Mouse (Mus musculus): ENCODE measurements around the gene Qsox1. TPM values are rescaled to one million over a fixed set of nuclear protein-coding genes. Genes with fewer than 3 reads are reported as not detected.

Gene Qsox1
- total RNA-seq, 1 experiment from 2014 or later = 73.7 TPM

DNA sequence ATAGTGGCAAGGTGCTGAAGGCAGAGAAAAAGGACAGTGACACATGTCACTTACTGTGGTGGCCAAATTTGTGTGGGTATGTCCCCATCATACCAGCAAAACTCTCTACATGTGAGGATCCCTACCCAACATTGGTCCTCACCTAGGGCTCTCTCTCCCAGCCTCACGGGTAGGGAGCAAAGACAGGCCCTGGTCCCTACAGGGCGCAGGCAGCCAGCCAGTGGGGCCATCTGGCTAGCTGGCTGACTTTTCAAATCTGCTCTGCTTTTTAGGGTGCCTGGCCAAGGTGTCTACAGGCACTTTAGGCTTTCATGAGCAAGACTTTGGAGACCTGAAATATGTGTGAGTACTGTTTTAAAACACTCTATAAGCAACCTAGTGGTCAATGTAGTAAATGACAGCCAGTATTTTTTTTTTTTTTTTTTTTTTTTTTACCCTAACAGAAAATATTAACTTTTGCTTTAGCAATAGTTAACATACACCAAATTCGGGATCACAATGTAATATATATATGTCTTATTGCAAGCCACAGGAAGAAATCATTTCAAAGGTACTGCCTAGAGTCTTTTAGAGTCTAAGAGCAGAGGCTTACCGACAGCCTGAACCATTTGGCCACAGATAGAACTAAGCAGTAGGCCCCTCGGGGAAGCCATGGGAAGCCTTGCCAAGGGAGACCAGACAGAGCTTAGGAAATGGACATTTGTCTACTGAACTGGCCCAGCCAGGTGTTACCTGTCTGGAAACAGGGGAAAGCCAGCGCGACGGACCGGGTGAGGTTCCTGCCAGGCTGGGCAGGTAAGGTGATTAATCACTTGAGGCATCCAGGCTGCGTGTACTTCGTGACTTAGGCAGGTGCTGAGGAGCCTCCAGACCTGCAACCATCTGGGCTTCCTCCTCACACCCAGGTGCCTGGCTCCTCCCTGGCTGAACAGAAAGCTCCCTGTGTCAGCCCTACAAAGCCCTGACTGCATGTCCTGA lies 11.4 kb downstream of the Qsox1 start:
- no peak for DNase-seq

DNA sequence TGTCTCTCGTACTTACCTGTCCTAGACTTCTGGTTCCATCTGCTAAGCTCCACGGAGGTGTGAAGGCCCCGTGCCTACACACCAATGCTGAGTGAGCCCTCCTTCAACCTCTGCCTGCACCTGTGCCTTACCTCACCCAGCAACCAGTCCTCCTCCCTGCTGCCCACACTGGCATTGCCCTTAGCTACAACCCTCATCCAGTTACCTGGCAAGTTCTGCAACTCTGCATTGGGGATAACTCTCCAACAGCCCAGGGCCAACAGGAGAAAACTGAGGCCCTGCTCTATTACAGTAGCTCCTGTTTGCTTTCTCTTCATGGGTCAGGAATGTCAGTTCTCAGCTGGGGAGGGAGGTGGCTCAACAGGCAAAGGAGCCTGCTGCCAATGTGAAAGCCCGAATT lies 14.7 kb downstream of the Qsox1 start:
- no peak for DNase-seq

DNA sequence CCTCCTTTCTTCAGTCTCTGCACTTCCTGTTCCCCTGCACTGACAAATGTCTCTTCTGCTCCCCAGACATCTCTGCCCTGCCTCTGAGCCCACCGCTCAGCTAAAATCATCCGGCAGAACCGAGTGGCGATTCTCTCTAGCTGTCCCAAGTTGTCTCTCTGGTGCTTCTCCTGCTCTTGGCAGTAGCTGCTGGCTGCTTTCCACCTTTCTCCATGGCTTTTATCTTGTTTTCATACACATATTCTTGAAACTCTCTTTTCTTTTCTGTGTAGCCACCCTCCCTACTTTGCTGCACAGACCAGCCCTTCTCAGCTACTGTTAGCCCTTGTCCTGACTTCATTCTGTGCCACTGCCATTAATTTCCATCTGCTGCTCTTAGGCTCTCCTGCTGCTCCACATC lies 15.3 kb downstream of the Qsox1 start:
- DNase-seq = no peak

DNA sequence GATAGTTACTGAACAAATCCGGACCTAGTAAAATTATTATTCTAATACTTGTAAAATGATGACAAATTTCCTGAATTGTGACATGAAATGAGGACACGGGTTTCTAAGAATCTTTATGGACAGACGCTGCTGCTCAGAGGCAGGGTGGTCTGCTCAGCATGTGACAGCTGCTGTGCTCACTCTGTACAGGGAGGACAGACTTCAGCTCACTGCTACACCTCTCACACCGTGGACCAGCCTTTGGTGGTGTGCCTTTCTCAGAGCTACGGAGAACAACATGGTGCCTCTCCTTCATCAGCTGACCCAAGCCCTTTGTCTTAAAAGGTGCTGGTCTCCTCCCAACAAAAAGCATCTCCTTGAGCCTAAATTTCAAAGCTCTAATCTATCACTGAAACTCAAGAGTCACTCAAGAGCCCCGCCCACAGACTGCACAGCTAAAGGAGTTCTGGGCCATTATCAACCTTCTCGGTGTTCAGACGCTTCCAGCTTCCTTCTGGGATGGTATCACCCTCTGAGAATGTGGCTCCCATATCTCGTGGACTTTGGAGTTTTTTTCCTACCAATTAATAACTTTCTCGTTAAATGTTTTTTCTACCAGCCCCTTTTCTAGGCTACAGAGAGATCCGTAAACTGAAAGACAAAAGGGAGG lies 15.8 kb downstream of the Qsox1 start:
- no peak for DNase-seq

DNA sequence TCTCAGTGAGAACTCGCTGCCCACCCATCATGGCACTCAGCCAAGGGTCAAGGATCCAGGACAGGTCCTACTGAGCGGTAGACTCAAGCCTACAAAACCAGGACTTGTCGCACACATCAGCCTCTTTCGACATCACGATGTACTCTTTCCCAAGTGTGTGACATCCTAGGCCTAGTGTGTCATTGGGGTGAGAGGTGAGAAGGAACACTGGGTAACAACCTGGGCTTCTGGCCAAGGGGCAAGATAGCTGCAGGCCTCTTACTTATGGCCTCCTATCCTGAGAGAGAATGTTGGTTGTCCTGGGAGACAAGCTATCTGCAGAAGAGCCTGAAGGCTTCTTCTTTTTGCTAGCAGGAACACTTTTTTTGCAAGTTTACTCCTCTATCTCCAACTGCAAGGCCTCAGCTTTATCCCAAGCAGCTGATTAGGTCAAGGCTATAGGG lies 16.9 kb downstream of the Qsox1 start:
- peak; percentile 88 for DNase-seq

DNA sequence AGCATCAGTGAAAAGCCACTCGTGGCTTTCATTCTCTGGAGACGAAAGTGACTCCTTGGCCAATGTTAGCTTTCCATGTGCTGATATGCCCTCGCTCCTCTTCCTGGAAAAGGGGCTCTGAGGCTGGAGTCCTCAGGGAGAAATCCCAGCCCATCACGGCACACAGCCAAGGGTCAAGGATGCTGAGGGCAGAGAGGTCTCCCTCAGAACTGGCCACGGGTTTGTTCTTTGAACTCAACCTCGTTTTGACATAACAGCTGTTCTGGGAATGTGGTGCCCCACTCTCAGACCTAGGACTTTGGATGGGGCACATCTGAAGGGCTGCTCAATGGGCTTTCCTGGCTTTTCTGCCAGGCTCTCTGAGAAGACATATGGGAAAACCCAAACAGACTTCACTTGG lies 17.8 kb downstream of the Qsox1 start:
- DNase-seq = no peak

DNA sequence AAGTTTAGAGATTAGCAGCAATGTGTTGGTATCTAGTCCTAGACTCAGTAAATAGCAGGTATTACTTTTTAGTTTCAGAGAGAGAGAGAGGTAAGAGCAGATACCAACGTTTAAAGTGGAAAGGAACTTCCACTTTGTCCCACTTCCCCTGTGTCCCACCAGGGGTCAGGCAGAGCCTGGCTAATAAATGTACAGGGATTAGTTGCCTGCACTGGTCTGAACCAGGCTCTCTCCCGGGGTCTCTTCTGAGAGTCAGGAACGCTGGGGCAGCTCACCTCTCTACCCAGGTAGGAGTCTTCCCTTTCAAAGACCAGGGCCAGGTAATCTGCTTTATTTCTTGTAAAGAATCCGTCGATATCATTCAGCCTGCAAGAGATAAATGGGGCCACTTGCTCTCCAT lies 20.8 kb downstream of the Qsox1 start:
- no peak for DNase-seq

DNA sequence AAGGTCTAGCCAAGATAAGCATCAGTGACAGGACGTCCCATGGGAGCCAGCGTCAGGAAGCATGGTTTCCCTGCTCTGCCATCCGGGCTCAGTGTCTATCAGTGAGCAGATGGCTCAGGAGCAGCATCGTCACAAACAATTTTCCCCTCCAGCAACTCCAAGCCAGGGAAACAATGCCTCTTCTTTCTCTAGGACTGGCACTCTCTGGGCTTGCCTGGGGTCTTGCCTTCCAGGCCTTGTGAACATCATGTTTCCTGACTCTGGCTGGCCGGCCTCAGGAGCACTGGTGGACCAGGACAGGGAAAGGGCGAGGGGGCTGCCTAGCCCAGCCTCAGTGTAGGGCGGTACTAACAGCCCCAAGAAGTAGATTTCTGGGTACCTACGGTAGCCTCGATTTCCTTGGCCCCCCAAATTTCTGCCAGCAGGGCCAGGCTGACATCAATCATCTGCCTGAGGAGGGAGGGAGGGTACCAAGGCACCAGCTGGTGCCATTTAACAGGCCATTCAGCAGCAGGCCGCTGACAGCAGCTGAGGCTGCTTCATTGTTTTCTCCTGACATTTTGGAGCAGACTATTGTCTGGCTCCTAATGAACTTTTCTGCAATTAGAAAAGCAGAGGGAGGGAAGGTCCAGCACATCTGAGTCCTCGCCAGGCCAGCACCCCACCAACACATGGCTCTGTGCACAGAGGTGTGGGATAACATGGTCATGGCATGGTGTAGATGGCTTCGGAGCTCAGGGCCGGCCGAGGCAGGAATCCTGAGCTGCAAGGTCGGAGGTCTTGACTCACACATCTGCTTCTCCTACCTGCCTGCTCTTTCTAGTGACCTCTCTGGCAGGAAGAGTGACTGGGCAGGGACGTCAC lies 22.3 kb downstream of the Qsox1 start:
- no peak for DNase-seq

DNA sequence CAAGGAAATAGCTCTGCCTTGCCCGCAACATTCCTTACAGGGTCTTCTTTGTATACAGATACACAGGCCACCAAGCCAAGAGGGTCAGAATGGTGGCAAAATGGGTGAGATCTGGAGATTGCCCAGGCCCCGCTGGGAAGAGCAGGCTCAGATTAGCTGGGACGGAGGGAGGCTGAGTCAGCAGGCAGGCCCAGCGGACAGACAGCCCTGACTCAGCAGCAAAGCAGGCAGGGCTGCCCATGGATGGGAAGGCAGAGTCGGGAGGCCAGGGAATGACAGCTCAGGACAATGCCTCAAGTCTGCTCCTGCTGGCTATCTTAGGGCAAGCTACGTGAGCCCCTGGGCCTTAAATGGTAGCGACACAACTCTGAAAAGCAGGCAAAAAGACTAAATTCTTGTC lies 26.8 kb downstream of the Qsox1 start:
- peak; percentile 31 for DNase-seq

DNA sequence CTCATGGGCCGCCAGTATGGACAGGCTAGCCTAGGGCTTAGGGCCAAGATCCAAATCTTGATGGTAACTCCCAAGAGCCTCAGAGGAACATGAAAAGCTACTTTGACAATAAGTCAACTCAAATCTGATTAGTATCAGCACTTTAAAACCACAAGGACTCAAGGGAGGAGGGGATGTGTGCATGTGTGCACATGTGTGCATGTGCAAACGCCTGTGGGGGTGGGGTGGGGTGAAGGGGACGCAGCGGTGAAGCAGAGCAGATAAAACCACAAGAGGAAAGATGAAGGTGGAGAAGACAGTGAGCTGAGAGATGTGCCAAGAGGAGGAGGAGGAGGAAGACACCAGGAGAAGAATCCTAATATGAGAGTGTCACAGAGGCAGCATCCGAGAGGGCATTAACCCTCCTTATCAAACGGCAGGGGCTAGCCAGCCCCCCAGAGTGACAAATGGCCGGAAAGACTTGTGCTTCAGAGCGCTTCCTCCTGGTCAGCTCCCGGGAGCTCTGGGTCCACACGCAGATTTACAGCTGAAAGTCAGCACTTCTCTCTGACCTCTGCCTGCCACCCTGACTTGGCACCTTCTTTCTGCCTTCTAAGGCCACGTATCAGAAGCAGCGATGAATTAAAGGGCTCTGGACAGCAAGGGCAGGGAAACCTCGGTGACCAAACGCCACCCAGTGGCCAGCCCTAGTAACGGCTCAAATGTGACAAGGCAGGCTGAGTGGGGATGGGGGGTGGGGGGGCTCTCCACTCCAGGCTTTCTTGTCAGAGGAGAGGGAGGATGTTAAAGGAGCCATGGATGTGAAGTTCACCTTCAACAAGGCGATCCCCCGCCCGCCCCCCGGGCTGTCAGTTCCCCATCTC lies 28.1 kb downstream of the Qsox1 start:
- DNase-seq = peak; percentile 84

DNA sequence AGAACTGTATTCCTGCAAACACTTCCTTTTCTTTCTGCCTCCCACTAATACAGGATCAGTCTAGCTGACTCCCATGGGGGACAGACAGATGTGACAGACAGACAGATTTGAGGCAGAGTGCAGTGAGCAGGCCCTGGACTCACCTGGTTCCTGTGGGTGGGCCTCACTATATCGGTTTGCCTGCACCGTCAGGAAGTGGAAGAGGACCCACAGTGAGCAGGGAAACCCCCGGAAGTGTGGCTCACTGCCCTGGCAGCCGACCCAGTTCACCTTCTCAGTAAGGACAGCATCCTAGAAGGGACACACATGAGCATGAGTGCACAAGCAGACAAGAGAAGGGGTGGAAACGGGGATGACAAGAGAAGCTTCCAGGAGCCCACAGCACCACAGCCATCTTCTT lies 30.3 kb downstream of the Qsox1 start:
- no peak for DNase-seq

DNA sequence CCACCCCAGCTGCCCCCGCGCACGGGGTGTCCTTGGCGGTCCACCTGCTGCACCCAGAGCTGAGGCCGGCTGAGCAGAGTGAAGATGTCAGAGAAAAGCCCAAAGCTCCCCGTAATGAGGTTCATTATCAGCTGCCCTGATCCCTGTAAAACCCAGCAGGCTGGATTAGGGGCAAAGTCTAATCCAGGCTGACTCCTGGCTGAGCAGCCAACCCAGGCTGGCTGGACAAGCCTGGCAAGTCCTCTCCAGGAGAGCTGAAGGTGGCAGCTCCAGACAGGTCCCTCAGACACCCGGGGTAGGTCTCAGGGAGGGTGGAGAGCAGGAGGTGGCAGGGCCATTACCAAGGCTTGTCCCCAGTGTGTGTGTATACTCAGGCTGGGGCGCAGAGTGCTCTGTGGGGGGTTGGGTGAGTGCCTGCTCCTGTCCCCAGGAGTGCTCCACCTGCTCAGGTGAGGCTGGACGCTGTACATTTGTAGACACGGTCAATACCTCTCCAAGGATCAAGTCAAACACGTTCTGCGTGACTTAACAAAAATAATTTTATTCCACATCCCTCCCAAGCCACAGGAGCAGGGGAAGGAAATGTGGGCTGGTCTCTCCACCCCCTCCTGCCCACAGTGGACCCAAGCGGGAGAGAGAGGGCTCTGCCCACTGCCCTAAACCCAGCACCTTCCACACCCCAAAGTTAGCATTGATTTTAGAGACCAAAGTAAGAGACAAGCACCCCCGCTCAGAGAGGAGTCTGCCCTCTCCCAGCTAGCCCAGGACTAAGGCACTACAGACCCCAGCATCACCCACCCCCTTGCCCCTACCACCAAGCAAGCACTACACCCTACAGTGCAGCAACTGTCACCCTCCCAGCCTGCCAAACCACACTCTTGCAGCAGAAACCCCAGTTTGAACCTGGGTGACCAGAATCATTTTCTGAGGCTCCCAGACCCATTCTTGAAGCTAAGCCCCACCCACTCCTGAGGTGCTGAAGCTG lies 34.8 kb downstream of the Qsox1 start:
- no peak for DNase-seq

DNA sequence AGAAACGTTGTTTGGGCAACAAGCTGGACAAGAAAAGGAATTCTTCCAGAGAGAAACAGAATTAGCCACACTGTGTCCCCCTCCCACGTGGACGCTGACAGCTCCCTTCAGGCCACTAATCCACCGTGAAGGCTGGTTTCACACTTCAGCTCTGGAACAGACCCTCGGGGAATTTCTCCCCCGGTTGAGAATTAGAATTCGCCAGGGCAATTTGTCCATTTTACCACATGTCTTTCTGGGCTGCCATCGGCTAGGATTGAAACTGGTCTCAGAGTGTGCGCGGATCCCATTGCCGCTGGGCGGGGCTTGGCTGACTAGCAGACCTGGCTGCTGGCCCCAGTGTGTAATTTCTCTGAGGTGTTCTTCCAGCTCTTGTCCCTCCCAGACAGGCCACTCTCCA lies 53.5 kb downstream of the Qsox1 start:
- peak; percentile 29 for DNase-seq

DNA sequence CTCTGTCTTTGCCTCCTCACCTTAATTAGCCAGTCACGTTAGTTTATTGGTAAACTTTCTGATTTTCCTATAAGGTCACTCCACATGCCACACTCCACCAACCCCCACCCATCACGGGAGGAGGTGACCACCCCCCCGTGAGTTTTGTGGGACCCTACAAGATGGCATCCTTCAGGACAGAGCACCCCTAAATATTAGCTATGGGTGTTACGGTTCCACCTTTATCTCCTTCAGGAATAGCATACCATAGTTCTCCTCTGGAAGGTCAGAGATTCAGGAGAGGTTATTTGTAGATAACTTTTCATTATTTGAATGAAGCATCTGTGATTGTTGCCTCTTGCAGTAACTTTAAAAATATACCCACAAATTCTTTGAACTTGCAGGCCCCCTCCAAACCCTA lies 54.0 kb downstream of the Qsox1 start:
- no peak for DNase-seq

DNA sequence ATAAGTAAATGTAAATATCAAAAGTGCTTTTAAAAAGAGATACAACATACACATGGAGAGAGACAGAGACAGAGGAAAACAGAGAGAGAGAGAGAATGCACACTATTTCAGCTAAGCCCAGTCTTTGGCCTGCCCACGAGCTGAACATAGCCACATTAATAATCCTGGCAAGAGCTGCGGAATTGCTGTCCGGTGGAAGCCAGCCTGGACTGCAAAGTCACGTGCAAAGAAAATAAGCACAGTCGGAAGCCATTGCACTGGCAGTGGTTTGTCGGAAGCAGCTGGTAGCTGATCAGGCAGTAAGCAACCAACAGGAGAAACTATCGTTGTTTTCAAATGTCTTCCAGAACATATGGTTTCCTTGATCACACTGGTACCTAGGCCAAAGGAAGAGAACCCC lies 55.1 kb downstream of the Qsox1 start:
- DNase-seq = no peak

DNA sequence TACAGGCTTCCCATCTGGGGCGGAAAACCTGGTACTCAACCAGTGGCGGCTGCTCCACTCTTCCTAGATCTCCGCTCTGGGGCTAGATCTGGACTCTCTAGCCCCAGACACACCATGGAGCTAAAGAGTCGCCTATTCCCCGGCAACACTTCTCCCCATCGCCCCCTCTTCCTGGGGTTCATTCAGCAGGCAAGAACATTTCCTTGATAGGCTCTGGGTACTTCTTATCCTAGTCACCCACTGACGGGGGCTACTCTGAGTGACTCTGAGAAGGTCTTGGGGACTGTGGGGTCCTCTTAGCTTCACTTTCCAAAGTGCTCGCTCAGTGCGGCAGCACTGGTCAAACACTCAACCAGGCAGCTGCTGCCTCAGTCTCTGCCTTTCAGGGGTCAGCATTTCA lies 59.3 kb downstream of the Qsox1 start:
- DNase-seq = no peak

DNA sequence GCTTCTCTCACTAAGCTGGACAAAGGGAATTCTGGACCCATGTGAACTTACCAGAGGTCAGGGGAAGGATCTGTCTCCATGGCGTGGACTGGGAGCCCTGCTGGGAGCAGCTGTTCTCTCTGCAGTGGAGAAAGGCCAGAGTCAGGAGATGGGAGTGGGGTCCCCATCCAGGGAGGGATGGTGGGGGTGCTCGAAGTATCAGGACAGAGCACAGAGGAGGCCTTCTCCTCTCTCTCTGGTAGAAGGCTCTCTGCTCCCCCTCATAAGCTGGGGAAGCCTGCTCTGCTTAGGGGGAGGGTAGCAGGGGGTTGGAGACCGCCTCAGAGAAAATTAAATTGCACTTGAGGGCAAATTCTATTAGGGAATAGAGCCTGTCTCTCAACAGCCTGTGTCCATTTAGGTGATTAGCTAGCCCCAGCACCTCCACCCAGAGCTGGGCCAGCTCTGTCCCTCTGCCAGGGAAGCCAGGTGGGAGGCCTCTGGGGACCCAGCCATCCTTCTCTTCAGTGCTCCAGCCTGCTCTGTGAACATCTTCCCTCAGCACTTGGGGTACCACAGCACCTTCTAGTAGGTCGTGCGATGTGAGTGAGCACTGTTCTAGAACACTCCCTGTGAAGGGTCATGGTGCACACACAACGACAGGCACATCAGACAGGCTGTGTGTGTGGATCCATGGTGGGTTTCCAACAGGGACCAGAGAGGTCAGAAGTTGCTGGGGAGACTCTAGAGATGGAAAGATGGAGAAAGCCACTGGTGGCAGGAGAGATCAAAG lies 61.0 kb downstream of the Qsox1 start, which contains the start of gene Lhx4:
Gene Lhx4 (minus strand): TSS at position 201 of the 772 bp plus-strand sequence.
- no peak for DNase-seq

DNA sequence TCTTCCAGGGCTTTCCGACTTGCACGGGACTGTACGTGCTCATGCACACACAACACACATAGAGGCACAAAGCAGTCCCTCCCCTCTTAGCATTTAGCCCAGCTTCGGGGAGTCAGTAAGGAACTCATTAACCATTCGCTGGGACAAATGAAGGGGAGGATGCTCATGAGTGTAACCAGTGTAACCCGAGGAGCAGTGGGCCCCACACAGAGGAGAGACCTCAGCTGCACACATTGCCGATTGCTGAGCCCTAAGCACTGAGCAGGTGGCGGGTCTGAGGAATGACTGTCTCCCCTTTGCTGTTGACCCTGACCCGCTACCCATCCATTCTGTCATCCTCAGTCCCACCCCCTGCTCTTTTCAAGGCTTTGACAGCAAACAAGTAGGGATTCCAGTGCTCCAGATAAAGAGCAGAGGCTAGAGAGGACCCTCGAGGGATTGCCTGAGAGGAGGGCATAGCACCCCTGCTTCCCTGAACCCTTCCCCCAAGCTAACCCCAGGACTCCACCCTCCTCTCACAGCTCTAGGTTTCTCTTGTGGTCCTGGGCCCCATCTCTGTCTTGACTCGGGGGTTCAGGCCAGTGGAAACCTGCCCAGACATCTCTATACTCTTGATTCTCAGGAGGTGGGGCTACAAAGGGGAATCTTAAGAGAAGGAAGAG lies 62.0 kb downstream of the Qsox1 start:
- no peak for DNase-seq

DNA sequence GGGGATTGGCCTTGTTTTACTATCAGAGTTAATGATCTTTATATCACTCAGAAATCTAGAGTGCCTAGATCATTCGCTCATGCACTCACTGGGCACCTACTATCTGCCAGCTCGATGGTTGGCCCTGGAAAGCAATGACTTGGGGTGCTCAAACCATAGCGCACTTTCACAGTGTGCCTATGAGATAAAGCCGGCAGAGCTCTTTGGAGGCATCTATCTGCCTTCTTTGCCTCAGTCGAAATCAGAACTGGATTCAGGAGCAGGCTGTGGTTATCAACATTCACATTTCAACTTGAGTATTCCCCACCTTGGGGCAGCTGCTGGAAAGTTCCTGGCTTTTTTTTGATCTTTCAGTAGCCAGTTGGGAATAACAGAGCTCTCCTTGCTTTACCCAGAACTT lies 64.8 kb downstream of the Qsox1 start:
- DNase-seq = no peak
